Mouse (Mus musculus): ENCODE data around the gene C1qtnf4. TPM values are rescaled to one million over a fixed set of nuclear protein-coding genes. Genes with fewer than 3 reads are reported as not detected.

The C1qtnf4 gene
- polyA plus RNA-seq, 1 experiment from 2014 or later: 4.0 TPM

DNA sequence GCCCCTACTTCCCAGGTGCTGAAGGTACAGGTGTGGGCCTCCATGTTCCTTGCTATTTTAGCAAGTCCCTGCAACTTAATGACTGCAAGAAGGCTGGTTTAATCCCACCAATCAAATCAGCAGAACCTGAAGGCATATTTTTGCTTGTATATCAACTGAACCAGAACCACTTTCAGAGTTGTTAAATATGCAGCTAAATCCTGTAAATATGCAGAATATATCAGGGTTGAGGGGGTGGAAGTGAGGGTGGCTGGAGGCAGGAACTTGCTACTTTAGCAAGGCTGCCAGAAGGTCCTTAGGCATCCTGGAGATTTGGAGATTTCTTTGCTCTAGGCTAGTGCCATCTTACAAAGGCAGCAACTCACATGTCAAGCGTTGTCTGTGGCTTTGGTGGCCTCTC is 29.9 kb downstream of the C1qtnf4 start:
- no peak for ATAC-seq (ENCODE audit: borderline replicate concordance, extremely low read depth, low FRiP score, low TSS enrichment)
- no peak overlapping the region for H3K9ac ChIP-seq
- peaks cover 23% of the 10 kb centered on the region for H3K4me1 ChIP-seq
- no peaks in the 10 kb centered on the region for H3K9me3 ChIP-seq
- WGBS: 71% methylated on average over 1 of the region's 1 CpGs
- no peaks in the 10 kb centered on the region for H3K27me3 ChIP-seq
- no peak overlapping the region for H3K27ac ChIP-seq
- peaks cover 28% of the 10 kb centered on the region for H3K36me3 ChIP-seq
- no peak overlapping the region for H3K4me3 ChIP-seq
- 0 out of 2 replicates have a peak overlapping the region, but pooled peaks have one; percentile 0 for H3K4me2 ChIP-seq

GRCm38 (mm10) chr2:90916560-90917232 is 31.0 kb downstream of the C1qtnf4 start:
- Histone ChIP-seq H3K9me3 (no peaks in the 10 kb centered on the region), H3K9ac (peak overlapping the region; percentile 83), H3K27me3 (no peaks in the 10 kb centered on the region), H3K4me2 (peak overlapping the region; percentile 74), H3K4me3 (peak overlapping the region; percentile 64), H3K4me1 (peaks cover 23% of the 10 kb centered on the region), H3K27ac (peak overlapping the region; percentile 90), H3K36me3 (peaks cover 17% of the 10 kb centered on the region)
- peak; percentile 20; the same call in 1 of the 2 replicates for ATAC-seq (ENCODE audit: borderline replicate concordance, extremely low read depth, low FRiP score, low TSS enrichment)
- WGBS: 15% methylated on average over 7 of the region's 7 CpGs

- no peaks in the 10 kb centered on the region for H3K27me3 ChIP-seq
- H3K4me2 ChIP-seq: peak overlapping the region; percentile 74
- ATAC-seq (ENCODE audit: borderline replicate concordance, extremely low read depth, low FRiP score, low TSS enrichment): peak; percentile 90
- H3K36me3 ChIP-seq: peaks cover 12% of the 10 kb centered on the region
- peak overlapping the region; percentile 90 for H3K27ac ChIP-seq
- H3K9me3 ChIP-seq: no peaks in the 10 kb centered on the region
- peak overlapping the region; percentile 64 for H3K4me3 ChIP-seq
- H3K4me1 ChIP-seq: peaks cover 23% of the 10 kb centered on the region
- under 1% methylated on average over 66 of the region's 73 CpGs for WGBS
- peak overlapping the region; percentile 83 for H3K9ac ChIP-seq
Observed at GRCm38 (mm10) chr2:90917233-90917998, 31.8 kb downstream of the C1qtnf4 start.

DNA sequence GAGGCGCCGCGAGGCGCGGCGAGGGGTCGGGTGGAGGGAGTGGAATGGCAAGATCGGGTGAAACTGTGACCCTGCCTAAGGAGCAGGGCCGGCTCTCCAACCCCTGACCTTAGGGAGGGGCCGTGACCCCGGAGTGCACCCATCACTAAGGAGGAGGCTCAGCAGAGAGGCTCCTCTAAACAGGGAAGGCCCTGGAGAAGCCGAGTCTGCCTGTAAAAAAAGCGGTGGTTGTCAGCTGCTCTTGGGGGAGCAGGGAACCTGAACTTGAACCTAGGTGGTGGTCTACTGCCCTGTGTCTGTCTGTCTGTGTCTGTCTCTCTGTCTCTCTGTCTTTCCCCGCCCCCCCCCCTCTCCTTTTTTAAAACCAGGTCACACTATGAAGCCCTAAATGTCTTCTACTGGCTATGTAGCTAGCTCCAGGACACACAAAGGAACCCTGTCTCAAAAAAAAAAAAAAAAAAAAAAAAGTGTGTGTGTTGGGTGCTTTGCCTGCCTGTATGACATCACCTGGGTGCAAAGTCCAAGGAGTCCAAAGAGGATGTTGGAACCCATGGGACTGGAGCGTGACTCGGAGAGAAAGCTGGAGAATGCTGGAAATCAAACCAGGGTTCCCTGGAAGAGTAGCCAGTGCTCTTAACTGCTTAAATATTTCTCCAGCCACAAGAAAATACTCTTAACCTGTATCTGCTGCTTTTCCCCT is 32.5 kb downstream of the C1qtnf4 start:
- Histone ChIP-seq H3K36me3 (peaks cover 5% of the 10 kb centered on the region), H3K27me3 (no peaks in the 10 kb centered on the region), H3K4me1 (peaks cover 23% of the 10 kb centered on the region), H3K9me3 (no peaks in the 10 kb centered on the region), H3K4me3 (peak overlapping the region; percentile 64), H3K27ac (peak overlapping the region; percentile 90), H3K4me2 (peak overlapping the region; percentile 74), H3K9ac (peak overlapping the region; percentile 83)
- 10% methylated on average over 16 of the region's 16 CpGs for WGBS
- peak; percentile 30; the same call in 1 of the 2 replicates for ATAC-seq (ENCODE audit: borderline replicate concordance, extremely low read depth, low FRiP score, low TSS enrichment)

DNA sequence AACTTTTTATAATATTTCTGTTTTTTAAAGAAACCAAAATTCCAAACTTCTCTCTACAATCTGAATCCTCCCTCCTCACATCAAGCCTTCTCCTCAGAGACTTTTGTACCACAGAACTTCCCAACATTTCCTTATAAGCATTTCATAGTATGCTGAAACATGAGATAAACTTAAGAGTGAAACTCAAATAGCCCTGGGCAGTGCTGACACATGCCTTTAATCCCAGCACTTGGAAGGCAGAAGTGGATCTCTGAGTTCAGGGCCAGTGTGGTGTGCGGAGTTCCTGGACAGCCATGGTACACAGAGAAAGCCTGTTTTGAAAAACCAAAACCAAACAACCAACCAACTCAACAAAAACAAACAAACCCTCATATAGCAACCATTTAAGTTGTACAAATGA is 35.5 kb downstream of the C1qtnf4 start:
- ATAC-seq (ENCODE audit: borderline replicate concordance, extremely low read depth, low FRiP score, low TSS enrichment): no peak
- Histone ChIP-seq H3K27ac (0 out of 2 replicates have a peak overlapping the region, but pooled peaks have one; percentile 0), H3K4me1 (peaks cover 8% of the 10 kb centered on the region), H3K4me2 (no peak overlapping the region), H3K27me3 (no peaks in the 10 kb centered on the region), H3K9ac (no peak overlapping the region), H3K36me3 (no peaks in the 10 kb centered on the region), H3K9me3 (no peaks in the 10 kb centered on the region), H3K4me3 (no peak overlapping the region)
- 67% methylated on average over 1 of the region's 1 CpGs for WGBS

DNA sequence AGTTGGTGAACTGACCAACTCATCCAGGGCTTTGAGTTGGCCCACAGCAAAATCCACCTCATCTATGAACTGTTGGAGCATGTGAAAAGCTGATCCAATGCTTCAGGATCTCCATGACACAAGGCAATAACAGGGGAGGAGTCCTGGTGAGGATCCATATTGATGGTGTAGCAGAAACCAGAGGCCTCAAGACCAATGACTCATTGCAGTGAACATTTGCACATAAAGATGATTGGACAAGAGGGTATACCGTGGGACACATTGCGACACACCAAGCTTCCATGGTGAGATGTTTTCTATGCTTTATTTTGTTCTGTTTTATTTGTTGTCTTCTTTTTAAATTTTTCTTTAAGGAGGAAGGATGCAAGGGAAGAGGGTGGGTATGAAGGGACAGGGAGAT is 37.0 kb downstream of the C1qtnf4 start:
- peaks cover 4% of the 10 kb centered on the region; the same call in 1 of the 2 replicates for H3K4me1 ChIP-seq
- no peaks in the 10 kb centered on the region for H3K36me3 ChIP-seq
- 84% methylated on average over 2 of the region's 2 CpGs for WGBS
- no peak overlapping the region for H3K9ac ChIP-seq
- ATAC-seq (ENCODE audit: borderline replicate concordance, extremely low read depth, low FRiP score, low TSS enrichment): no peak
- no peaks in the 10 kb centered on the region for H3K9me3 ChIP-seq
- no peak overlapping the region for H3K4me2 ChIP-seq
- H3K4me3 ChIP-seq: no peak overlapping the region
- no peaks in the 10 kb centered on the region for H3K27me3 ChIP-seq
- H3K27ac ChIP-seq: no peak overlapping the region

DNA sequence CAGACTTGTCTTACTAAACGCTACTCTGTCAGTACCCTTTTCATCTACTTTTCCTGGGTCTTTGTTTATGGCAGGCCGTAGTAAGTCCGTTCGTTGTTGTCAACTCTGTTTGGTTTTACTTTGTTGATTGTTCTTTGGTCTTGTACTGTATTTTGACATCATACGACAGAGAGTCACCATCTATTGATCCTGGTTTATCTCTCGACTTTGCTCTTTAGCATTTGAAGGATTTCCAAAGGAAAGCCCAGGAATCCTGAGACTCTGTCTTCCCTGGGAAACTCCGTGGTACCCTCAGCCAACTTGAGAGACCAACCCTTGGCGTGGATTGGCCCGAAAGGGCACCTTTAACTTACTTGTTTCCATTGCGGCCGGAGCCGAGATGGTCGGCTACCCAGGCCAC is 42.9 kb downstream of the C1qtnf4 start:
- WGBS: 81% methylated on average over 13 of the region's 13 CpGs

DNA sequence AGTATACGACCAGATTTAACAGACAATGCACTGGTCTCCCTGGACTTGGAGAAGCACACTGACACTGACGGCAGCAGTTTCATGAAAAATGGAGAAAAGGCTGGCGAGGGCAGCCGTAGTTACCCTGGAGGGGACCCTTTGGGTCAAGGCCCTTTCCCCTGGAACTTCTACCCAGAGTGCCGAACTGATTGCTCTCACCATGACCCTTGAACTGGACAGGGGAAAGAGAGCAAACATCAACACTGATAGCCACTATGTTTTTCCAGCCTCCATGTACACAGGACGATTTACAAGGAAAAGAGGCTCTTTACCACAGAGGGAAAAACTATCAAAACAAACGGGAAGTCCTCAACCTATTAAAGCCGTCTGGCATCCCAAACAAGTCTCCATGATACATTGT is 46.2 kb downstream of the C1qtnf4 start:
- no peak for ATAC-seq (ENCODE audit: borderline replicate concordance, extremely low read depth, low FRiP score, low TSS enrichment)
- Histone ChIP-seq H3K4me1 (no peaks in the 10 kb centered on the region), H3K27ac (no peak overlapping the region), H3K9me3 (no peaks in the 10 kb centered on the region), H3K4me2 (no peak overlapping the region), H3K4me3 (no peak overlapping the region), H3K36me3 (no peaks in the 10 kb centered on the region), H3K27me3 (no peaks in the 10 kb centered on the region), H3K9ac (no peak overlapping the region)
- WGBS: 33% methylated on average over 8 of the region's 8 CpGs

More for the DNA sequence above, 42.9 kb downstream of the C1qtnf4 start:
- Histone ChIP-seq H3K4me3 (no peak overlapping the region), H3K9ac (no peak overlapping the region), H3K4me2 (no peak overlapping the region), H3K27me3 (no peaks in the 10 kb centered on the region), H3K36me3 (no peaks in the 10 kb centered on the region), H3K27ac (no peak overlapping the region), H3K4me1 (no peaks in the 10 kb centered on the region), H3K9me3 (no peaks in the 10 kb centered on the region)
- no peak for ATAC-seq (ENCODE audit: borderline replicate concordance, extremely low read depth, low FRiP score, low TSS enrichment)

GRCm38 (mm10) chr2:90932273-90932672 is 46.6 kb downstream of the C1qtnf4 start:
- no peaks in the 10 kb centered on the region for H3K27me3 ChIP-seq
- no peaks in the 10 kb centered on the region for H3K4me1 ChIP-seq
- H3K9me3 ChIP-seq: no peaks in the 10 kb centered on the region
- ATAC-seq (ENCODE audit: borderline replicate concordance, extremely low read depth, low FRiP score, low TSS enrichment): no peak
- 57% methylated on average over 2 of the region's 2 CpGs for WGBS
- no peaks in the 10 kb centered on the region for H3K36me3 ChIP-seq
- no peak overlapping the region for H3K4me2 ChIP-seq
- no peak overlapping the region for H3K9ac ChIP-seq
- H3K4me3 ChIP-seq: no peak overlapping the region
- H3K27ac ChIP-seq: no peak overlapping the region

DNA sequence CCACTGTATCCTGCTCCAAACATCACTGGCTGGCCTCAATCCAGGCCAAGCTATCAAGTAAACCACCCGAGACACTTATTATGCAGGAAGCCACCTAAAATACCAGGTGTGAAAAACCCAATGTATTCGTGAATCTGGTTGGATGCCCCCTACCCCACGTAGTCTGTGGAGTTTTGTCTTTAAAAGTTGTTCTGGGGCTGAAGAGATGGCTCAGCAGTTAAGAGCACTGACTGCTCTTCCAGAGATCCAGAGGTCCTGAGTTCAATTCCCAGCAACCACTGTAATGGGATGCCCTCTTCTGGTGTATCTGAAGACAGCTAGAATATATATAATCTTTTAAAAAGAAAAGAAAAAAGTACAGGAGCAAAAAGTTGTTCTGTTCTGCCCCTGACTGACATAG is 52.7 kb downstream of the C1qtnf4 start:
- Histone ChIP-seq H3K27ac (no peak overlapping the region), H3K27me3 (no peaks in the 10 kb centered on the region), H3K9me3 (no peaks in the 10 kb centered on the region), H3K9ac (no peak overlapping the region), H3K4me3 (no peak overlapping the region), H3K36me3 (no peaks in the 10 kb centered on the region), H3K4me1 (peaks cover 19% of the 10 kb centered on the region), H3K4me2 (no peak overlapping the region)
- ATAC-seq (ENCODE audit: borderline replicate concordance, extremely low read depth, low FRiP score, low TSS enrichment): no peak
- WGBS: 66% methylated on average over 3 of the region's 3 CpGs

GRCm38 (mm10) chr2:90939750-90940149 is 54.1 kb downstream of the C1qtnf4 start:
- peak overlapping the region; percentile 57 for H3K4me2 ChIP-seq
- H3K27me3 ChIP-seq: no peaks in the 10 kb centered on the region
- H3K4me3 ChIP-seq: peak overlapping the region; percentile 83
- ATAC-seq (ENCODE audit: borderline replicate concordance, extremely low read depth, low FRiP score, low TSS enrichment): peak; percentile 44; the same call in 1 of the 2 replicates
- H3K27ac ChIP-seq: peak overlapping the region; percentile 95
- no peaks in the 10 kb centered on the region for H3K9me3 ChIP-seq
- peaks cover 19% of the 10 kb centered on the region for H3K4me1 ChIP-seq
- H3K9ac ChIP-seq: peak overlapping the region; percentile 87
- no peaks in the 10 kb centered on the region for H3K36me3 ChIP-seq
- 40% methylated on average over 8 of the region's 8 CpGs for WGBS

Measured in lung, embryonic 15.5 days (tissue).